Mouse (Mus musculus) midbrain, embryonic 13.5 days (tissue): ENCODE data around the gene Pick1. TPM values are rescaled to one million over a fixed set of nuclear protein-coding genes. Genes with fewer than 3 reads are reported as not detected.

Source experiments
- ATAC-seq: fragments of 200-750 bp; cut with Nextera tagmentation; 2 replicates; pipeline ENCODE4 v1.8.0; 2017; ENCODE audit warnings: mild to moderate bottlenecking, moderate TSS enrichment, moderate library complexity
- H3K27ac ChIP-seq: fragments of 300-500 bp; sonication (generic); 2 replicates; pipeline ENCODE4 v1.5.1; 2015; ENCODE audit warnings: inconsistent platforms, mild to moderate bottlenecking, moderate library complexity
- H3K27me3 ChIP-seq: fragments of 300-500 bp; sonication (generic); 2 replicates; pipeline ENCODE4 v1.6.1; 2015; ENCODE audit warnings: mild to moderate bottlenecking, inconsistent platforms
- H3K36me3 ChIP-seq: fragments of 300-500 bp; sonication (generic); 2 replicates; pipeline ENCODE4 v1.6.1; 2015; ENCODE audit warnings: mild to moderate bottlenecking, inconsistent platforms
- H3K4me1 ChIP-seq: fragments of 300-500 bp; sonication (generic); replicated peaks from 2 replicates; pipeline ENCODE4 v1.6.1; 2015; ENCODE audit warnings: inconsistent platforms
- H3K4me2 ChIP-seq: fragments of 300-500 bp; sonication (generic); replicated peaks from 2 replicates; pipeline ENCODE4 v1.6.1; 2015; ENCODE audit warnings: moderate library complexity, mild to moderate bottlenecking, inconsistent platforms
- H3K4me3 ChIP-seq: fragments of 300-500 bp; sonication (generic); replicated peaks from 2 replicates; pipeline ENCODE4 v1.5.1; 2015; ENCODE audit warnings: mild to moderate bottlenecking, inconsistent platforms
- H3K9ac ChIP-seq: fragments of 300-500 bp; sonication (generic); replicated peaks from 2 replicates; pipeline ENCODE4 v1.6.1; 2015; ENCODE audit warnings: mild to moderate bottlenecking, inconsistent platforms
- H3K9me3 ChIP-seq: fragments of 300-500 bp; sonication (generic); 2 replicates; pipeline ENCODE4 v1.6.1; 2016; ENCODE audit warnings: mild to moderate bottlenecking, inconsistent platforms
- WGBS: fragments of 180-500 bp; shearing (Covaris S2); methylation state at CpG from one replicate; pipeline ENCODE4 v1.1.7; 2015; 5-methylcytosine and 5-hydroxymethylcytosine counted together
- polyA plus RNA-seq: library from polyadenylated mRNA; unstranded; fragments of >200 nt; fragmentation: Nextera tagmentation; extraction: Ambion mirVana; gene quantifications from 2 replicates; pipeline ENCODE4 v1.2.1, GENCODE M21; 2015

The Pick1 gene
- polyA plus RNA-seq, 1 experiment from 2014 or later: 86.8 TPM

GRCm38 (mm10) chr15:79261095-79261725, 32.2 kb downstream of the Pick1 start:
- peaks cover 56% of the 10 kb centered on the region for H3K27me3 ChIP-seq
- WGBS: under 1% methylated on average over 41 of the region's 62 CpGs

DNA sequence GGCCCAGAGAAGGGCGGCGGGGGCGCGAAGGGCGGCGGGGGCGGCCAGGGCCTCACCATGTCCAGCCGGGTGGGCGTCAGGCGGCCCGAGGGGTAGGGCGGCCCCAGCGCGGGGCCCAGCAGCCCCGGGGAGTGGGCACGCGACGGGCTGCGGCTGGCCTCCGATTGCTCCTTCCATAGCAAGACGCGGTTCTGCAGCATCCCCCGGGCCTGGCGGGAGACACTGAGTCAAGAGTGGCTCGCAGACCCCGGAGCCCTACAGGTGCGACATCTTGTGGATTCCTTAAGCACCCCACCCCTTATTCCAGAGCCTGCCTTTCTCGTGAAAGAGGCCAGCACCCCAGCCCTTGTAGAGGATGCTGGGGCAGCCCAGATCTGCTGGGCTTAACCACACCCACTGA, 32.8 kb downstream of the Pick1 start:
- Histone ChIP-seq H3K27ac (no peak overlapping the region), H3K36me3 (no peaks in the 10 kb centered on the region), H3K4me3 (peak overlapping the region; percentile 58), H3K27me3 (peaks cover 56% of the 10 kb centered on the region), H3K4me2 (peak overlapping the region; percentile 96), H3K9me3 (no peaks in the 10 kb centered on the region), H3K4me1 (peaks cover 19% of the 10 kb centered on the region), H3K9ac (peak overlapping the region; percentile 65)
- under 1% methylated on average over 17 of the region's 28 CpGs for WGBS
- ATAC-seq: peak; percentile 72

More at GRCm38 (mm10) chr15:79261095-79261725, 32.2 kb downstream of the Pick1 start:
- Histone ChIP-seq H3K4me3 (peak overlapping the region; percentile 58), H3K4me1 (peaks cover 19% of the 10 kb centered on the region), H3K9ac (peak overlapping the region; percentile 65), H3K27ac (no peak overlapping the region), H3K4me2 (peak overlapping the region; percentile 96), H3K36me3 (no peaks in the 10 kb centered on the region), H3K9me3 (no peaks in the 10 kb centered on the region)
- ATAC-seq: peak; percentile 65

DNA sequence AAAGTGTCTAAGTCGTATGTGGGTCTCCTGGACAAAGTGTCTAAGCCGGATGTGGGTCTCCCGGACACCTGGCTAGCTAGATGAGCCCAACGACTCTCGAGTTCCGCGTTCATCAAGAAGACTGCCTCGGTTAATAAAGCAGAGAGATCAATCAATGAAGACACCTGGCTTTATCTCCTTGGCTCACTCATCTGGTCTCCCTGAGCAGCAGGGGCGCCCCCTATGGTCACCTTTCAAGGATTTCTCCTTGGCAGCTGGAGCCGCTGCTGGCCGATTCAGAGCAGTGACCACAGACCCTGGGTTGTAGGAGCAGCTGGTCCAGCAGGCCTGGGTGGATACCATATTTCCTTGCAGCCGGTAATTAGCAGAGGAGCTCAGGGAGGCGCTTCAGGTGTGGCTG, 33.4 kb downstream of the Pick1 start:
- Histone ChIP-seq H3K4me2 (peak overlapping the region; percentile 96), H3K9me3 (no peaks in the 10 kb centered on the region), H3K27ac (no peak overlapping the region), H3K9ac (no peak overlapping the region), H3K27me3 (peaks cover 59% of the 10 kb centered on the region), H3K4me1 (peaks cover 19% of the 10 kb centered on the region), H3K4me3 (peak overlapping the region; percentile 13; the same call in 1 of the 2 replicates), H3K36me3 (no peaks in the 10 kb centered on the region)
- ATAC-seq: no peak
- 20% methylated on average over 13 of the region's 13 CpGs for WGBS

DNA sequence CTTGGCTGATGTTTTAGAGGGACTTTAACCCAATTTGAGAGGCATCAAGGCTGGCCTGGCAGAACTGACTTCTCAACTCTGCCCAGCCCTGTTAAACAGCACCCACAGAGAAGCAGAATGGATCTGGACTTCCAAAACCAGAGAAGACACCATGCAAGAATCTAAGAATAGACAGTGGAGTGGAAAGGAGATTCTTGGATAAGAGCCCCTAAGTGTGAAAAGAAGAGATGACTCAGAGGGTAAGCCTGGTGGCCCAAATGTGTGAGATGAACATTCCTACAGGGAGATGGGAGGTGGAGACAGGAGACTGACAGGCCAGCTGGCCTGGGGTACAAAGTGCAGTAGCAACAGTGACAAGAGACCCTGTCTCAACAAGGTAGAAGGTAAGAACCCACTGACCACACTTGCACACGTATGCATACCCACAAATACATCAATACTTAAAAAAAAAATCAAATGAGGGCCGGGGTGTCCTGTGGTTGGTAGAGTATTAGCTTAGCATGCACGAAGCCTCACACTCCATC, 33.9 kb downstream of the Pick1 start:
- Histone ChIP-seq H3K36me3 (no peaks in the 10 kb centered on the region), H3K4me2 (no peak overlapping the region), H3K9me3 (no peaks in the 10 kb centered on the region), H3K27ac (no peak overlapping the region), H3K4me1 (peaks cover 19% of the 10 kb centered on the region), H3K27me3 (peaks cover 61% of the 10 kb centered on the region), H3K9ac (no peak overlapping the region), H3K4me3 (no peak overlapping the region)
- ATAC-seq: no peak
- 94% methylated on average over 3 of the region's 3 CpGs for WGBS

DNA sequence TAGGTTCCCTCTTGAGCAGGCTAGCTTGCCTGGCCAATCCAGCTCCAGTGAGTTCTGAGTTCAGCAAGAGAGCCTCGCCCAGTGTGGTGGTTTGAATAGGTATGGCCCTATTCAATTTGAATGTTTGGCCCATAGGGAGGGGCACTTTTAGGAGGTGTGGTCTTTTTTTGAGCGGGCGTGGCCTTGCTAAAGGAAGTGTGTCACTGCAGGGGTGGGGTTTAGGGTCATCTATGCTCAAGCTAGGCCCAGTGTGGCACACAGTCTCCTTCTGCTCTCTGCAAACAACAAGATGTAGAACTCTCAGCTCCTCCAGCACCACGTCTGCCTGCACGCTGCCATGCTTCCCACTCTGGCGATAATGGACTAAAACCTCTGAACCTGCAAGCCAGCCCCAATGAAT, 34.8 kb downstream of the Pick1 start:
- 89% methylated on average over 6 of the region's 6 CpGs for WGBS
- H3K27ac ChIP-seq: no peak overlapping the region
- no peak for ATAC-seq
- H3K27me3 ChIP-seq: peaks cover 56% of the 10 kb centered on the region
- no peak overlapping the region for H3K4me2 ChIP-seq
- no peak overlapping the region for H3K9ac ChIP-seq
- H3K4me3 ChIP-seq: no peak overlapping the region
- peaks cover 19% of the 10 kb centered on the region for H3K4me1 ChIP-seq
- H3K36me3 ChIP-seq: no peaks in the 10 kb centered on the region
- H3K9me3 ChIP-seq: no peaks in the 10 kb centered on the region

DNA sequence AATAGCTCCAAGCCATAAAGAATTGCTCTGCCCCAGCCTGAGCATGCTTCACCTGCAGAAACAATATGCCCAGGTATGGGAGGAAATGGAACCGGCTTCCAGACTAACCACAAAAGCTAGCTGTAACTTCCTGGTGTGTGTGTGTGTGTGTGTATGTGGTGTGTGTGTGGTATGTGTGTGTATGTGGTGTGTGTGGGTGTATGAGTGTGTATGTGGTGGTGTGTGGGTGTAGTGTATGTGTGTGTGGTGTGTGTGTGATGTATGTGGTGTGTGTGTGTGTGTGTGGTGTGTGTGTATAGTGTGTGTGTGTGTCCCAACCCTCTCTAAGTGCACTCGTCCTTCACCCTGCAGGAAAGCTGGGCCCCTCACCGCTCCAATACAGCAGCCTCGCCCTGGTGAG, 36.4 kb downstream of the Pick1 start:
- H3K4me2 ChIP-seq: no peak overlapping the region
- H3K4me3 ChIP-seq: no peak overlapping the region
- H3K9ac ChIP-seq: no peak overlapping the region
- H3K27ac ChIP-seq: no peak overlapping the region
- peaks cover 40% of the 10 kb centered on the region for H3K27me3 ChIP-seq
- no peaks in the 10 kb centered on the region for H3K9me3 ChIP-seq
- 88% methylated on average over 4 of the region's 4 CpGs for WGBS
- H3K36me3 ChIP-seq: no peaks in the 10 kb centered on the region
- H3K4me1 ChIP-seq: peaks cover 21% of the 10 kb centered on the region
- ATAC-seq: no peak

GRCm38 (mm10) chr15:79268521-79268920, 39.5 kb downstream of the Pick1 start:
- peaks cover 12% of the 10 kb centered on the region for H3K27me3 ChIP-seq
- no peak for ATAC-seq
- no peak overlapping the region for H3K4me2 ChIP-seq
- H3K27ac ChIP-seq: no peak overlapping the region
- WGBS: 44% methylated on average over 1 of the region's 1 CpGs
- H3K4me3 ChIP-seq: no peak overlapping the region
- H3K9me3 ChIP-seq: no peaks in the 10 kb centered on the region
- H3K4me1 ChIP-seq: peaks cover 9% of the 10 kb centered on the region
- H3K36me3 ChIP-seq: no peaks in the 10 kb centered on the region
- H3K9ac ChIP-seq: no peak overlapping the region

- under 1% methylated on average over 30 of the region's 33 CpGs for WGBS
- peak overlapping the region; percentile 42 for H3K4me3 ChIP-seq
- H3K4me2 ChIP-seq: peak overlapping the region; percentile 83
- peak; percentile 81 for ATAC-seq
- H3K27ac ChIP-seq: no peak overlapping the region
- H3K36me3 ChIP-seq: no peaks in the 10 kb centered on the region
- H3K9me3 ChIP-seq: no peaks in the 10 kb centered on the region
- H3K27me3 ChIP-seq: peaks cover 13% of the 10 kb centered on the region
- H3K4me1 ChIP-seq: peaks cover 9% of the 10 kb centered on the region
- H3K9ac ChIP-seq: peak overlapping the region; percentile 59
These were observed 41.5 kb downstream of the Pick1 start for GRCm38 (mm10) chr15:79270317-79271123.

- no peaks in the 10 kb centered on the region for H3K9me3 ChIP-seq
- H3K4me2 ChIP-seq: peak overlapping the region; percentile 83
- H3K27me3 ChIP-seq: peaks cover 10% of the 10 kb centered on the region
- H3K27ac ChIP-seq: no peak overlapping the region
- 15% methylated on average over 17 of the region's 17 CpGs for WGBS
- H3K4me1 ChIP-seq: peaks cover 9% of the 10 kb centered on the region
- peak overlapping the region; percentile 59 for H3K9ac ChIP-seq
- H3K36me3 ChIP-seq: no peaks in the 10 kb centered on the region
- ATAC-seq: peak; percentile 53
- H3K4me3 ChIP-seq: peak overlapping the region; percentile 42
These were observed 42.3 kb downstream of the Pick1 start for GRCm38 (mm10) chr15:79271124-79271746.

GRCm38 (mm10) chr15:79273020-79273419, 44.0 kb downstream of the Pick1 start:
- Histone ChIP-seq H3K4me2 (no peak overlapping the region), H3K9me3 (no peaks in the 10 kb centered on the region)
- 48% methylated on average over 10 of the region's 10 CpGs for WGBS

DNA sequence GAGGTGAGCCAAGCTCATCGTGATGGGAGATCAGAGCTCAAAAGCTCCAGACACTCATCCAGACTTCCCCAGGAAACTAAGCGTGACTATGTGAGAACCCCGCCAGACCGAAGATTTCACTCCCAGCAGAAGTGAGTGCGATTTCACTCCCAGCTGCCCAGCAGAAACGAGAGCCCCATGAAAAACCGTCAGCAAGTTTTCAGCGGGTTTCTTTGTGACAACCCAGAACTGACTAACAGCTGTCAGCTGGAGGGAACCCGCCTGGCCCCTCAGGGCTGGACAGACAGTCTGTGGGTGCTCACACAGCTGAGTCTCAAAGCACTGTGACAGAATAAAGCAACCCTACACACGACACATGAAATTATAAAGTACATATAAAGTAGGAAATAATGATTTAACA, 48.8 kb downstream of the Pick1 start:
- 72% methylated on average over 10 of the region's 10 CpGs for WGBS
- no peak overlapping the region for H3K4me2 ChIP-seq
- H3K4me3 ChIP-seq: no peak overlapping the region

More at GRCm38 (mm10) chr15:79273020-79273419, 44.0 kb downstream of the Pick1 start:
- Histone ChIP-seq H3K4me3 (no peak overlapping the region), H3K27ac (no peak overlapping the region), H3K9ac (no peak overlapping the region), H3K4me1 (peaks cover 9% of the 10 kb centered on the region), H3K27me3 (peaks cover 5% of the 10 kb centered on the region; the same call in 1 of the 2 replicates), H3K36me3 (no peaks in the 10 kb centered on the region)
- ATAC-seq: no peak

GRCm38 (mm10) chr15:79280209-79280608, 51.2 kb downstream of the Pick1 start:
- Histone ChIP-seq H3K4me2 (no peak overlapping the region), H3K4me3 (no peak overlapping the region), H3K9me3 (no peaks in the 10 kb centered on the region), H3K27me3 (no peaks in the 10 kb centered on the region), H3K9ac (no peak overlapping the region), H3K27ac (no peak overlapping the region), H3K36me3 (no peaks in the 10 kb centered on the region), H3K4me1 (no peaks in the 10 kb centered on the region)
- 21% methylated on average over 6 of the region's 6 CpGs for WGBS
- no peak for ATAC-seq

More for the DNA sequence above, 48.8 kb downstream of the Pick1 start:
- Histone ChIP-seq H3K9ac (no peak overlapping the region), H3K27me3 (0 out of 2 replicates have a peak, but pooled peaks cover 5% of the 10 kb centered on the region), H3K4me1 (no peaks in the 10 kb centered on the region), H3K27ac (no peak overlapping the region), H3K36me3 (no peaks in the 10 kb centered on the region), H3K9me3 (no peaks in the 10 kb centered on the region)
- no peak for ATAC-seq
